Mouse (Mus musculus): ENCODE results near the gene Ldlrad2.
"Not testable (repeated sequence)": the region's sequence is repeated elsewhere in the genome, so short reads cannot be mapped to it uniquely, and the experiment has no call there.

Ldlrad2 gene

DNA sequence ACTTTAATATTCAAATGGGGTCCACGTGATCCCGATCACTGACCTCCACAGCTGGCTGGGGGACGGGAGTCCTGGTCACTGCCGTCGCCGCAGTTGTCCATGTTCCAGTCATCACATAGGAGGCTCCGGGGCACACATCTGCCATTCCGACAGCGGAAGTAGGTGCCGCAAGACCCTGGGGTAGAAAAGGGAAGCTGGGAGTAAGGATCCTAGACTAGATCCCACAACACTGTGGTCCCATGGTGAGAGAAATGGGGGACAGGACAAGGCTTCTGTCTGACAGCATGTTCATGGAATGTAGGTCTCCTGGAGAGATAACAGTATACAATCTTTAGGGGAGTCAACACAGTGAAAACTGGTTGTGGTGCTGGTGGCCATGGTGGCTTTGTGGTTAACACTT is at the start of gene Ldlrad2:
TSS of gene Ldlrad2 (minus strand) at position 101 of the 400 bp plus-strand sequence.
- no peak for DNase-seq (ENCODE audit: low spot score)

DNA sequence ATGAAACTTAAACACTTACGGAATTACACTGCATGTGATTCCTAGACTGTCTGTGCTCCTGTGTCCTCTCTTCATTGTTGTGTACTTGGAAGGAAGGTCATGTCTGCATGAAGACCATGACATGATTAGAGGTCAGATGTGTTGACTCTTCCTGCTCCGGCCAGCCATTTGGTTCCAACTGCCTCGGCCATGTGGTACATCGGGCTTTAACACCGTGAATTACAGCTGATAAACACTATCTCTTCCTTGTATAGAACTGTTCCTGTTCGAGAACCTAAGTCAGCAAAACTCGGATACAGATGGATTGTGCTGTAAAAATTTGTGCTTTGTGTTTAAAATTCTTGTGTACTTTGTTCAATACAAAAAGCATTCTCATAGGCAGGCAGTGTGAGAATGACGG is 48.5 kb upstream of the Ldlrad2 start:
- no peak for DNase-seq (ENCODE audit: low spot score)

DNA sequence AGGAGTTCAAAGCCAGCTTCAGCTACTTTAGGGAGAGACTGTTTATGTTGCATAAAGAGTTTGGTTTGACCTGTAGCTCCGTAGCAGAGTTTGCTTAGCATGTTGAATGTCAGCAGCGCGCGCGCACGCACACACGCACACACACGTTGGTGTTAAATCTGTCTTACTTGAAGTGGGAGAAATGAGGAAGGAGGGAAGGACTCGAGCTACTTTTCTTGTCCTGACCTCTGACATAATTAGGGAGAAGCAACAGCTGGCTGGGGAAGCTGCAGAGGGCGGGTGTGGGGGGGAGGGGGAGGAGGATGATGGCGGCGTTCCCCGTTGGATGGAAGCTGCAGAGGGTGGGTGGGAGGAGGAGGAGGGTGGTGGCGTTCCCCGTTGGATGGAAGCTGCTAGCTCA is 35.9 kb upstream of the Ldlrad2 start:
- DNase-seq (ENCODE audit: low spot score) = no peak

DNA sequence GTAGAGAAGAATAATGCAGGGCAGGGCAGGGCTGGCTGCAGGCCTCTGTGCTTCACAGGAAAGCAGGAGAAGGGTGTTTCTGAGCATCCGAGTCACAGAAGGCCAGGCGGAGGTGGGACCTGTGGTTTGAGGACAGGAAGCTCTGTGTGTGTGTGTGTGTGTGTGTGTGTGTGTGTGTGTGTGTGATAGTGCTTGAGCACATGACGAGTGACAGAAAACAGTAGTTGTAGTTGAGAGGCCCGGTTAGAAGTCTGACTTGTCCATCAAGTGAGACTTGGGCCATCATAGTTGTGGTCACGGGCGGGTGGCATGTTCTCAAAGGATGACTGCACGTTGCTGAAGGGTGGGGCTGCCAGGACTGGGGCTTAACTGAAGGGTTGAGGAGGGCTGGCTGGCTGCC is 35.3 kb upstream of the Ldlrad2 start:
- no peak for DNase-seq (ENCODE audit: low spot score)

DNA sequence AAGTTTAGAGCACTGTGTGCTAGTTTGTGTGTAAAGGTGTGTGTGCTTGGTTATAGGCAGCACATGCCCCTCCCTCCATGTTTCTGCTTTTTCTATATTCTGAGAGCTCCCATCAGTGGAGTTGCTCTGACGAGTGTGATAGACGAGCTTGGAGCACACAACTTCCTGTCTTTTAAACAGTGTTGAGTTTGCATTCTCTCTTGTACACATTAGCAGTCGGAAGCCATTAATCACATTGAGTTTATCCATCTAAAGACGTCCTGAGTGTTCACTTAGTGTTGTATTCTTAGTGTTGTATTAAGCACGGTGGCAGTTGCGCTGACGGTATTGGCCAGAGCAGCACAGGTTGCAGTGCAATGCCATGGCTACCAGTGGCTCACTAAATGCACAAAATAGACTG is 34.9 kb upstream of the Ldlrad2 start:
- no peak for DNase-seq (ENCODE audit: low spot score)

DNA sequence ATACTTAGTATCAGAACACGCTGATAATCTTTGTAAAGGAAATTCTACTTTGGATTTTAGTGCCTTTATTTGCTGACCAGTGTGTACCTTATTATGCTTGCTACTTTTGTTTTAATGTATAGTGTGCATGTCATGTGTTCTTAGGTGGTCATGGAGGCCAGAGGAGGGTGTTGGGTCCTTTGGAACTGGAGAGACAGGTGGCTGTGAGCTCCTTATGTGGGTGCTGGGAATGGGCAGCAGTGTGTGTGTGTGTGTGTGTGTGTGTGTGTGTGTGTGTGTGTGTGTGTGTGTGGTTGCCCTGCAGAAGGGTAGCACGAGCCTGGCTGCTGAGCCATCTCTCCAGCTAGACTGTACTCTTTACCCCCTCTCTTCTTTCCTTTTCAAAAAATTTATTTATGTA is 32.7 kb upstream of the Ldlrad2 start:
- DNase-seq (ENCODE audit: low spot score) = no peak

DNA sequence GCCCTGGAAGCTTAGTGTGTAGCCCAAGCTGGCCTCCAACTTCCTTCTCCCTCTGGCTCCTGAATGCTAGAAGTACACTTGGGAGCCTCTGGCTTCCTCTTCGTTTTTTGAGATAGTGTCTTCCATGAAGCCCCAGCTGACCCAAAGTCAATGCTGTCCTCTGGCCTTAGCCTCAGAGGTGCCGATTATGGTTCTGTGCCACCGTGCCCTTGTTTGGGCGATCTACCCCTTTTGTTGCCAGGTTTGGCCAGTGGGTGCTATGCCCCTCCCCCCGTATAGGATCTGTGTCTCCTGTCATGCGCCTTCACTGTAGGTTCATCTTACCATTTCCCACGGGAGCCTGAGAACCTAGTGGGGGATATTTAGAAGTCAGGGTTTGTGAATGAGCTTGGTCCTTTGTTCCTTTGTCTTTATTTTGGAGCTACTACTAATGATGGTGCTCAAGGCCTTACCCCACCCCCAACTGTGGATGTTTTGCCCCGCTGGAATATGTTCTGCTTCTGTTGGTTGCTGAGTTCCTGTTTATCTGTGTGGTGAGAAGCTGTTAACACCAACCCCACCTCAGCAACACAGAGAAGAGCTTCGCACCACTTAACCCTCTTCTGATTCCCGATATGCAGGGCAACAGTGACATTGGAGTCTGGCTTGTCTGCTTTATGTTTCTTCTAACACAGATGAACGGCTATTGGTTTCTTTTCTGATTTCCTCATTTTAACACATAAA is 29.2 kb upstream of the Ldlrad2 start:
- no peak for DNase-seq (ENCODE audit: low spot score)

DNA sequence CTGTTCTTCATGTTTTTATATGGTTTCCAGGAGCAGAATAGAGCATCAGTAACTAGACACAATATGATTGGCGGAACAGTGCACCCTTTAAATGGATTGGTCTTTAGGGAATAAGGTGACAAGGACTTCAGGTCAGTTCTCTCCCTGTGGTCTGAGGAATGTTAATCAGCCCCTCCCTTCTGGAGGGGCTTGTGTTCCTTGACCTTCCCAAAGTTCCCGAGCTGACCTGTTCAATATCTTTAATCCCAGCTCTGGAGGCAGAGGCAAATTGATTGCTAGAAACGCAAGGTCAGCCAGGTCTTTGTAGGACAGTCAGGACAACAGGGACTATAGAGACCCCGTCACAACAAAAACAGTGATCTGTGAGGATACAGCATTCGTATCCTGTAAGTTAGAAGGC is 24.2 kb upstream of the Ldlrad2 start:
- no peak for DNase-seq (ENCODE audit: low spot score)

DNA sequence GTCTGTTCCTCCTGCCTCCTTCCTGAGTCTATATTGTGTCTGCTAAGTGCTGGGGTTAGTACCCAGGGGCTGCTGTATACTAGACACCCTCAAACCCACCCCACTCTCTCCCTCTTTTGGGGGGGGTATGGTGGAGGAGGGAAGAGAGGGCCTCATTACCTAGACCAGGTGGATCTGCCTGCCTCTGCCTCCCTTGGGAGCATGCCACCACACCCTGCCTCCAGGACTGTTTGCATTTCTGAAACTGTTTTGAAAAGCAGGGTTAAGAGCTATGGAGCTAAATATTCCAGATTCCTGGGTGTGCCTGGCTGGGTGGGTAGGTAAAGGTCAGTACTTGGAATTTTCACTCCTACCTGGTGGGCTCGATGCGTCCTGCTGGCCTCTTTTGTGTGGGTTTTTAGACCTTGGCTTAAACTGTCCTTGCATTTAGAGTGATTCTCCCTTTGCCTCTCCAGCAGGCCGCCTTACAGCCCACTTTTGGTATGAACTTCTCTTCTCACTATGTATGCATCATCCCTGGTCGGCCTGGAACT is 22.8 kb upstream of the Ldlrad2 start:
- DNase-seq (ENCODE audit: low spot score) = no peak

DNA sequence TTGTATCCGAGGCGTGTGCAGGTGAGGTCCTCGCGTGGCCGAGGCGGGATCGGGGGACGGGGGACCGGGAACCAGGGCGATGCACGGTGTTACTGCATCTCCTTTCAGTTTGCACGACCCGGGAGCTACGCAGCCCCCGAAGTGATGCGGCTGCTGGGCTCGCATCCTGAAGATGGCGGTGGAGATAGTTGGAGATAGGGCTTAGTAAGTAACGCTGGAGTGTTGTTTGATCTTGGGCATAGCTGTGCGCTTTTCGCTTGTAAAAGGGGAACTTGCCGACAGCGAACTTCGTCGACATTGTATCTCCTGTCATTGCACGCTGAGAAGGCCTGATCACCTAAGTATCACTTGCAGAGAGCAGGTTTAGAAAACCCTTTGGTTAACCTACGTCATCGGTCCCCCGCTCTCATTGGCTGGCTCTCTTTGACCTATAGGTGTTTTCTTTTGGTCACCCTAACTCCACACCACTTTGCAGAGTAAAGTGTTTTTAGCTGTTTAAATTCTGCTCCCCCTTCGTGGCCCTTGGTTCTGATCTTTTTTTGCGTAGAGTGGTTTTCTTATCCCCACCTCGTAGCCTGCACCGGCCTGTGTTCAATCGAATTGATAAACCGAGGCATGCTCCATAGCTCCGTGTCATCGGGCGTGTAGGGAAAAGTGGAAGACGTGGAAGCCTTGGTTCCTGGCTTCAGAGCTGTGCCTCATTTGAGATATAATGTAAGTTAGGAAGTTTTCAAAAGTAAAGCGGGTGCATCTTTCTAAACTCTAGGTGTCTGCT is 20.3 kb upstream of the Ldlrad2 start:
- DNase-seq (ENCODE audit: low spot score) = no peak

DNA sequence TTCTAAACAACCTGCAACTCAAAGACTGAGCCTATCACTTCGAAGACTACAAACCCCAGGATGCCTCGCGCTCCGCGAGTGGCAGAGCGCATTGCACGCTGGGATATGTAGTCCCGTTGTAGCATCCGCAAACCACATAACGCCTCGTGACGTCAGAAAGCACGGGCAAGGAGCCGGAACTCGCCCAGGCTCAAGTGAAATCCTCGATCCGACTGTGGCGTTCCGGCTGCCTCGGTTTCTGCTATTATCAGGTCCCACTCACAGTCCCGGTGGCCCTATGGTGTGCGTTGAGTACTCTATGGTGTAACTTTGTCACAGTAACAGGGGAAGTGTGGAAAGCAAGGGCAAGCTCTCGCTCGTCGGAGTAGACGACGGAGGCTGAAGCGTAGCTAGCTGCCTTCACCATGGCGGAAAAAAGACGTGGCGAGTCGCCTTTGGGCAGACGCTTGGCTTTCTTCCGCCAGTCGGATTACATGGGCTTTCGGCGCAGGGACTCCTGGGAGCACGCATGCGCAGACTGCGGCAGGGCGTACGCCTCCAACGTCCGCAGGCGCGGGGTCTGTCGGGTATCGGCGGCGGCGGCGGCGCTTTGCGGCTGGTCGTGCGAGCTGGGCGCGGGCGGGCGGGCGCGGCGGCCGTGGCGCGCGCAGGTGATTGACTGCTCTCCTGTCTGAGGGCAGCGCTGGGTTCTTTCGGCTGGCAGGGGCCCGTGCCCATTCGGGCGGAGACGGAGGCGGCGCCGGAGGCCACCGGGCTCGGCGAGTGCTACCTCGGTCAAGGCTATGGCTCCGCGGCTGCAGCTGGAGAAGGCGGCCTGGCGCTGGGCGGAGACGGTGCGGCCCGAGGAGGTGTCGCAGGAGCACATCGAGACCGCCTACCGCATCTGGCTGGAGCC is 19.5 kb upstream of the Ldlrad2 start, which contains the start of gene Usp48:
TSS of gene Usp48 (plus strand) at position 155 of the 895 bp plus-strand sequence.
- DNase-seq (ENCODE audit: low spot score) = peak; percentile 97

DNA sequence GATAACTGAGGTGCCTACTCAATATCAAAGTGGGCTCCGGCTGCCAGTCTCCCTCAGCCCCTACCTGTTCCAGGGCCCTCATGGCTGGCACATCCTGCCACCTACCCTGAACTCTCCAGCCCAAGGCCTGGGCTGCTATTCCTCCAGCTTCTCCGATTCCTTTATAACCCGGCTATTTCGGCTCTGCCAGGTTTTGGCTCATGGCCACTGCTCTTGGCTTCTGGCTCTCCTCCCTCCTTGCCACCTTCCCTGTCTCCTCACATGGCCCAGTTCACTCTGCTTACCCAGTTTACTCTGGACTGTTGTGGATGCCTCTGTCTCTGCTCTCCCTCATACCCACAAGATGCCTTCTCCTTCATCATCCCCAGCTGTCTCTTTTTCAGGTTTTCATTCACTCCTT is 16.6 kb upstream of the Ldlrad2 start:
- no peak for DNase-seq (ENCODE audit: low spot score)

DNA sequence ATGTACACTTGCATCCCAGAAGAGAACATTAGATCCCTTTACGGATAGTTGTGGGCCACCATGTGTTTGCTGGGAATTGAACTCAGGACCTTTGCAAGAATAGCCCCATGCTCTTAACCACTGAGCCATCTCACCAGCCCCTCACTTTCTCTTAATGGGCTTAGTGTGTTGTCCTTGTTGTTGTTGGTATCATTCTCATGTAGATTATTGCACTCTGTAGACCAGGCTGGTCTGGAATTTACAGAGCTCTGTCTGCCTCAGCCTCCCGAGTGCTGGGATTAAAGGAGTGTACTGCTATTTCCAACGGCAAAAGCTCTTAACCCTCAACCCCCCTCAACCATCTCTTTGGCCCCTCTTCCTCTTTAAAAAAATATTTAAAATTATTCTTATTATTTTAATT is 15.2 kb upstream of the Ldlrad2 start:
- DNase-seq (ENCODE audit: low spot score) = no peak

DNA sequence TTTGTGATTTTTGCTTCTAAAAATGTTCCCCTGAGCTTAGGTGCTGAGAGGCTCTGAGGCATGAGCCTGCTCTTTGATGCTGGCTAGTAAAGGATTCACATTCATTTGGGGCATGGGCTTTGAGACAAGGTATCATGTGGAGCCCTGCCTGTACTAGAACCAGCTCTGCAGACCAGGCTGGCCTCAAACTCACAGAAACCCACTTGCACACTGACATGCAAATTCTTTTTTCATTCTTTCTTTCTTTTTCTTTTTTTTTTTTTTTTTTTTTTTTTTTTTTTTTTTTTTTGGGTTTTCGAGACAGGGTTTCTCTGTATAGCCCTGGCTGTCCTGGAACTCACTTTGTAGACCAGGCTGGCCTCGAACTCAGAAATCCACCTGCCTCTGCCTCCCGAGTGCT is 14.7 kb upstream of the Ldlrad2 start:
- not testable (repeated sequence) for DNase-seq (ENCODE audit: low spot score)

DNA sequence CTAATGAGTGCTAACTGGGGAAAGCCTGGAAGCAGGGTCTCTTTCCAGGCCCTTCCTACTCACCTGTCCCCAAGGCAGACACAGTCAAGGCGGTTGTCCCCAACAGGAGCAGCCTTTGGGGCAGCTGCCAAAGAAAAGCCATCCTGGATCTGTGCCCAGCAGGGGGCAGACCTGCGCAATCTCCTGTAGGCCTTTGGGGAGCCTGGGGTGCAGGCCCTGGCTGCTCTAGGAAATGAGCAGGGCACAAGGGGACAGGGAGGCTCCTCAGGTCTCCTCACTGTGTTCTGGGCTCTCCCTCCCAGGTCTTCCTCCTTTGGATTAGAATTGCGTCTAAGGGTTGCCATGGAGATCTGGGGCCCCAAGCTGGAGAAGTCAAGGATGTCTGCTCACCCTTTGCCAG is 7.4 kb upstream of the Ldlrad2 start:
- DNase-seq (ENCODE audit: low spot score) = no peak

DNA sequence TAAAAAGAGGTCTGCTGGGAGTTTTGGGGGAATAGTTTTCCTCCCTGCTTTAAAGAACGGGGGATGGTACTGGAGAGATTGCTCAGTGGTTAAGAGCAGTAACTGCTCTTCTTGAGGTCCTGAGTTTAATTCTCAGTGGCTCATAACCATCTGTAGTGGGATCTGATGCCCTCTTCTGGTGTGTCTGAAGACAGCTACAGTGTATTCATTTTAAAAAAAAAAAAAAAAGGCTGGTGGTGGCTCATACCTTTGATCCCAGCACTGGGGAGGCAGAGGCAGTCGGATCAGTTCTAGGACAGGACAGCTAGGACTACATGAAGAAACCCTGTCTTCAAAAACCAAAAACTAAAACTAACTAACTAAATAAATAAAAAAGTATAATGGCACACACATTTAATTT is 5.9 kb upstream of the Ldlrad2 start:
- no peak for DNase-seq (ENCODE audit: low spot score)

DNA sequence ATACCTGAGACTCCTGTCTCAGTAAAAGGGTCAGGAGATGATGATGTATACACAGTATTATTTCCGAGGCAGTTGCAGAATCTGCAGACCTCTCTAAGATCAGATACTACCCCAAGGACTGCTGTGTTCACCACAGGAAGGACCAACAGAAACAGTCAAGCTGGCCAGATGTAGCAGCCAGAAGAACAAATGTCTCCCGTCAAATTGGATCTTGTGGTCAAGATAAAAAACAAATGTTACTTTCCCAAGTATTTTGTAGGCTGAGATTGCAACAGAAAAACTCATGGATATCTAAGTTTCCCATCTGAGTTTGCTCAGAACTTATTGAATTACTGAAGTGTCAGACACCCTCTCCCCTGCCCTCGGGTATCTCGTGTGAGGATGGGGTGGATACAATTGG is 5.4 kb upstream of the Ldlrad2 start:
- DNase-seq (ENCODE audit: low spot score) = no peak

DNA sequence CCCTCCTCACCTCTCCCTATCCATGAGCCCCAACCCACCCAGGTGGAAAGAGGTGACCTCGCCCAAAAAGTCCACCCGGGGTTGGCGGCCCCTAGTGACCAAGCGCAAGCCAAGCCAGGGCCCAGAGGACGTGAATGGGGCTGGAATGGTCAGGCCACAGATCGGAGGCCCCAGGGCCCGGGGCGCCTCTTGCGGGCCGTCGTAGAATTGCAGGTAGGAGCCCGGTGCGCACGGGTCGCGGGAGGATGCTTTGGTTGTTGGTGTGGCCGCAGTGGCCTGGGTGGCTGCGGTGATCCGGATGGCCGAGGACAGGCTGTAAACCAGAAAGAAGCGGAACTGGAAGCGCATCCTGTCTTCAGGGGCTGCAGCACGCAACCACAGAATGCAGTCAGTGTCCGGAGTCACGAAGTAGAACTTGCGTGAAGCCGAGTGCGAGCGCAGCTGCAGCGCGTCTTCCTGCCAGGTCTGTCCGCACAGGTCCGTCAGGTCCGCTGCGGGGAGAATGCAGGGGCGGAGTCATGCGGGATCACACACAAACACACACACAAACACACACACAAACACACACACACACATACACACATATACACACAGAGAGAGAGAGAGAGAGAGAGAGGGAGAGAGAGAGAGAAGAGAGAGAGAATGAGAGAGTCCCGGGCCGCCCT is 3.9 kb upstream of the Ldlrad2 start:
- peak; percentile 56 for DNase-seq (ENCODE audit: low spot score)

DNA sequence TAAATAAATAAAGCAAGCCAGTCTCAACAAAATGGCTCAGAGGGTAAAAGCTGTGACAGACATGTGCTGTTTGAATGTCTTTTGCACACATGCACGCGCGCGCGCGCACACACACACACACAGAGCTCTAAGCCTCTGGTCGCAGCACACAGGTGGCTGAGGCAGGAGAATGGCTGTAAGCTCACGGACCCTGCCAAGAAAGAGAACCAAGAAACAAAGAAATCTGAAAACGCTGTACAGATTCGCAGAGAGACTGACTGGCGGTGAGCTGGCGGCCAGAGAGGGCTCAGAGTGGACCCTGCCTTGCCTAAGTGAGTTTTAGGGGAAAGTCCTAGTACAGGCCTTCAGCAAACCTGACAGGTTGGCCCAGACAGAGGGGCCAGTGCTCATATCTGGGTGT is 3.1 kb upstream of the Ldlrad2 start:
- no peak for DNase-seq (ENCODE audit: low spot score)

DNA sequence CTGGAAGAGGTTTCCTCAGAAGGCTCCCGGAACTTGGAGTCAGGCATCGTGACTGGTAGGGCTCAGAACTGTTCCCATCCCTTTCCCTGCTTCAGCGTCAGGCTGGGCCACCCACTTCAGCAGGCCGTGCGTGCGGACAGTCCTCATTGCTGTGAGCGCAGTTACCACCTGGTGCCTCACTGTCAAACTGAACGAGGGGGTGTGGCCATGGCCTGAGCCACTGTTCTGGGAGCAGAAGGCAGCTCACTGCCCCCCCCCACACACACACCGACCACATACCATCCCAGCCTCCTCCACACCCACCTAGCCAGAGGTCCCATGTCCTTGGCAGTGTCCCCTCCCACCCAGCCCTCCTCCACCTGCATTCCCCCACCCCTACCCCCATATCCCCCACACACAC is 4.5 kb downstream of the Ldlrad2 start:
- no peak for DNase-seq (ENCODE audit: low spot score)

DNA sequence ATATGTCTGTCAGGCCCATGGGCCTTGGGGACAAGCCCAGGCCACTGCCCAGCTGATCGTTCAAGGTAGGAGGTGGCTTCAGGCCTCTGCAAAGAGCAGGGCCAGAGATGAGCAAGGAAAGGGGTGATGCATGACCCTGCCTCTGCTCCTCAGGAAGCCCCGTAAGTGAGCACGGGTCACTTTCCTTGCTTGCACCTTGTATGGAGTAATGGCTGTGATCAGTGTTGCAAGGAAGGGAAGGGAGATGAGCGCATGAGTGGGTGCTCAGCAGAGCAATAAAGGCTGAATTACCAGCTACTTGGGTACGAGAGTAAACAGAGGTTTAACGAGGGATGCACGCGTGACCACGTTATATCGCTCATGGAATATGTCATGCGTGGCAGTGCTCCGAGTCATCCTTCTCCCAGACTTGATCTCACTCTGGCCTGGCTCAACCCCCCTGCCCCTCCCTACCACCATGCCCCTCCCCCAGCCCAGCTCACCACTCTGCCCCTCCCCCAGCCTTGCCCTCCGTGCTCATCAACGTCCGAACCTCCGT is 17.6 kb downstream of the Ldlrad2 start:
- DNase-seq (ENCODE audit: low spot score) = no peak

DNA sequence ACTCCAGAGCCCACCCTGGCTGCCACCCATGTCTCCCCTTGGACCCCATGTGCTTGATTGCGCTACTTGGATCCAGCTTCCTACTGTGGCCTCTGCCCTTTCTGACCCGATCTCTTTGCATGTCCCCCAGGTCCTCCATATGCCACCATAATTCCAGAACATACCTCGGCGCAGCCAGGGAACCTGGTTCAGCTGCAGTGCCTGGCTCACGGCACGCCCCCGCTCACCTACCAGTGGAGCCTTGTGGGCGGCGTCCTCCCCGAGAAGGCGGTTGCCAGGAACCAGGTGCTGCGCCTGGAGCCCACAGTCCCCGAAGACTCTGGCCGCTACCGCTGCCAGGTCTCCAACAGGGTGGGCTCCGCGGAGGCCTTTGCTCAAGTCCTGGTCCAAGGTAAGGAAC is 20.9 kb downstream of the Ldlrad2 start:
- no peak for DNase-seq (ENCODE audit: low spot score)

Measured in ovary, postnatal 14 days (tissue).